Mouse (Mus musculus) erythroblast, embryonic 14.5 days (primary cell): Measurements from ENCODE around the gene Irx3.

Experiments
- GATA1 ChIP-seq: IDR thresholded peaks from 2 replicates; pipeline ENCODE4 v1.6.1; 2012; ENCODE audit warnings: low read length, inconsistent platforms, mixed read lengths
- TAL1 ChIP-seq: IDR thresholded peaks from 3 replicates; pipeline ENCODE4 v1.6.1; 2012; ENCODE audit warnings: low read length, inconsistent platforms, mixed read lengths

- no peak for TF ChIP-seq GATA1
- TF ChIP-seq TAL1 = no peak
Measured at GRCm38 (mm10) chr8:91787194-91787895, 14.5 kb downstream of the Irx3 start.
